Mouse (Mus musculus): ENCODE results near the gene Ahdc1. TPM values are rescaled to one million over a fixed set of nuclear protein-coding genes. Genes with fewer than 3 reads are reported as not detected.

The Ahdc1 gene
- total RNA-seq, 2 experiments from 2014 or later, result 41.9 to 50.8 TPM

- DNase-seq, result peak in 1 of 2 experiments; percentile 23
- intact Hi-C loops (cut with DNase I), result no loop called here
Measured at GRCm38 (mm10) chr4:133015710-133016651, 4.9 kb downstream of the Ahdc1 start.

- peak in 1 of 2 experiments; percentile 40 for DNase-seq
- intact Hi-C loops (cut with DNase I), result no loop called here
Measured at GRCm38 (mm10) chr4:133016677-133017415, 5.8 kb downstream of the Ahdc1 start.

GRCm38 (mm10) chr4:133017597-133018262 lies 6.7 kb downstream of the Ahdc1 start:
- intact Hi-C loops (cut with DNase I), result no loop called here
- peak in 1 of 2 experiments; percentile 6 for DNase-seq

- no peak for DNase-seq
- intact Hi-C loops (cut with DNase I), result no loop called here
Measured at GRCm38 (mm10) chr4:133018263-133018798, 7.3 kb downstream of the Ahdc1 start.

GRCm38 (mm10) chr4:133020721-133021120 lies 9.7 kb downstream of the Ahdc1 start:
- intact Hi-C loops (cut with DNase I), result no loop called here
- DNase-seq, result no peak

- intact Hi-C loops (cut with DNase I), result no loop called here
- peak in 1 of 2 experiments; percentile 30 for DNase-seq
Measured at GRCm38 (mm10) chr4:133021181-133021671, 10.2 kb downstream of the Ahdc1 start.

GRCm38 (mm10) chr4:133022217-133022616 lies 11.2 kb downstream of the Ahdc1 start:
- intact Hi-C loops (cut with DNase I), result no loop called here
- no peak for DNase-seq

GRCm38 (mm10) chr4:133022954-133023635 lies 12.0 kb downstream of the Ahdc1 start:
- DNase-seq, result no peak
- intact Hi-C loops (cut with DNase I), result no loop called here

- intact Hi-C loops (cut with DNase I), result no loop called here
- no peak for DNase-seq
Measured at GRCm38 (mm10) chr4:133023636-133024035, 12.6 kb downstream of the Ahdc1 start.

- DNase-seq, result no peak
Measured at GRCm38 (mm10) chr4:133024404-133024803, 13.3 kb downstream of the Ahdc1 start.

GRCm38 (mm10) chr4:133024969-133025685 lies 14.1 kb downstream of the Ahdc1 start:
- peak; percentile 69 to 75 for DNase-seq
- intact Hi-C loops (cut with DNase I), result no loop called here

More at GRCm38 (mm10) chr4:133024404-133024803, 13.3 kb downstream of the Ahdc1 start:
- intact Hi-C loops (cut with DNase I), result no loop called here

GRCm38 (mm10) chr4:133026272-133026671 lies 15.2 kb downstream of the Ahdc1 start:
- DNase-seq, result no peak
- intact Hi-C loops (cut with DNase I), result no loop called here

- no peak for DNase-seq
- intact Hi-C loops (cut with DNase I), result no loop called here
Measured at GRCm38 (mm10) chr4:133026826-133027375, 15.8 kb downstream of the Ahdc1 start.

- intact Hi-C loops (cut with DNase I), result no loop called here
- no peak for DNase-seq
Measured at GRCm38 (mm10) chr4:133027721-133028120, 16.7 kb downstream of the Ahdc1 start.

GRCm38 (mm10) chr4:133028193-133028592 lies 17.1 kb downstream of the Ahdc1 start:
- intact Hi-C loops (cut with DNase I), result no loop called here
- no peak for DNase-seq

- no peak for DNase-seq
- intact Hi-C loops (cut with DNase I), result no loop called here
Measured at GRCm38 (mm10) chr4:133028875-133029274, 17.8 kb downstream of the Ahdc1 start.

GRCm38 (mm10) chr4:133032410-133033095 lies 21.5 kb downstream of the Ahdc1 start:
- DNase-seq, result no peak

GRCm38 (mm10) chr4:133034478-133034877 lies 23.4 kb downstream of the Ahdc1 start:
- intact Hi-C loops (cut with DNase I), result no loop called here
- no peak for DNase-seq

More at GRCm38 (mm10) chr4:133032410-133033095, 21.5 kb downstream of the Ahdc1 start:
- intact Hi-C loops (cut with DNase I), result no loop called here

Data from heart, postnatal 36 days (tissue).